Mouse (Mus musculus): ENCODE results near the gene 6330403K07Rik.

DNA sequence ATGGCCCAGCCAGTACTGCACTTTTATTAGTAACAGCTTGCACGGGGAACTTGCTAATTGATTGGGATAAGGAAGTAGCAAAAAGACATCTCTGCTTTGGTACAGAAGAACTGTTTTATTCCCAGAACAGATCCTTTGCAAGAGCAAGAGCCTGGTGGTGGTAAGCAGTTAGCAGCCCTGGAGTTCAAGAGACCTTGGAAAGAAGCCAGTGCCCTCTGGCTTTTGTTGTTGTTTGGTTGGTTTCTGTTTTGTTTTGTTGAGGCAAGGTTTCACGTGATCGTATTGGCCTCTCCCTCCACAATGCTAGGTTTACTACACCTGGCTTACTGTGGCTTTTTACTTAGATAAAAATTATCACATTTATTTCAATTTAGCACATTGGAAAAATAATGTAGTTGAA lies 5.0 kb downstream of the 6330403K07Rik start:
- TF ChIP-seq CTCF (IDR thresholded peaks at IDR 0.05) (no peak), POLR2A (IDR thresholded peaks at IDR 0.05; ENCODE audit: insufficient read depth, low read depth, low read length) (no peak)
